Mouse (Mus musculus) neural tube, embryonic 11.5 days (tissue): Measurements from ENCODE around the gene Ncapg2. TPM values are rescaled to one million over a fixed set of nuclear protein-coding genes. Genes with fewer than 3 reads are reported as not detected.
A peak's percentile ranks its signal among the peaks of the same experiment; 100 is the strongest.

Experiments
- ATAC-seq: fragments of 200-750 bp; cut with Nextera tagmentation; 2 replicates; pipeline ENCODE4 v1.8.0; 2017; ENCODE audit warnings: moderate number of reproducible peaks, mild to moderate bottlenecking, moderate TSS enrichment, moderate library complexity; ENCODE audit not compliant: insufficient read depth, low FRiP score, low TSS enrichment
- DNase-seq: peaks from one replicate; pipeline ENCODE4 v3.0.0-alpha.2; 2015; ENCODE audit warnings: low spot score
- H3K27ac ChIP-seq: fragments of 300-500 bp; sonication (generic); 2 replicates; pipeline ENCODE4 v1.5.1; 2014; ENCODE audit warnings: low read depth, mild to moderate bottlenecking, low read length
- H3K27me3 ChIP-seq: fragments of 300-500 bp; sonication (generic); 2 replicates; pipeline ENCODE4 v1.6.1; 2014; ENCODE audit warnings: mild to moderate bottlenecking, low read length, mixed read lengths; ENCODE audit not compliant: control insufficient read depth, insufficient read depth
- H3K36me3 ChIP-seq: fragments of 300-500 bp; sonication (generic); 2 replicates; pipeline ENCODE4 v1.6.1; 2014; ENCODE audit warnings: mild to moderate bottlenecking, low read length, moderate library complexity, mixed read lengths; ENCODE audit not compliant: control insufficient read depth, insufficient read depth
- H3K4me1 ChIP-seq: fragments of 300-500 bp; sonication (generic); 2 replicates; pipeline ENCODE4 v1.6.1; 2014; ENCODE audit warnings: low read length, mixed read lengths; ENCODE audit not compliant: control insufficient read depth, insufficient read depth
- H3K4me2 ChIP-seq: fragments of 300-500 bp; sonication (generic); 2 replicates; pipeline ENCODE4 v1.6.1; 2014; ENCODE audit warnings: low read depth, mild to moderate bottlenecking, moderate library complexity
- H3K4me3 ChIP-seq: fragments of 300-500 bp; sonication (generic); 2 replicates; pipeline ENCODE4 v1.5.1; 2014; ENCODE audit warnings: low read depth, low read length
- H3K9ac ChIP-seq: fragments of 300-500 bp; sonication (generic); 2 replicates; pipeline ENCODE4 v1.6.1; 2014; ENCODE audit warnings: mild to moderate bottlenecking, low read length
- H3K9me3 ChIP-seq: fragments of 300-500 bp; sonication (generic); 2 replicates; pipeline ENCODE4 v1.6.1; 2016; ENCODE audit warnings: low read length; ENCODE audit not compliant: control insufficient read depth
- whole genome bisulfite sequencing: fragments of 180-500 bp; shearing (Covaris S2); extraction: QIAGEN DNeasy Blood & Tissue Kit; methylation state at CpG from one replicate; pipeline ENCODE4 v1.1.7; 2014; 5-methylcytosine and 5-hydroxymethylcytosine counted together
- polyA plus RNA-seq: library from polyadenylated mRNA; unstranded; fragments of >200 nt; fragmentation: Nextera tagmentation; extraction: Ambion mirVana; gene quantifications from 2 replicates; pipeline ENCODE4 v1.2.1, GENCODE M21; 2014

The Ncapg2 gene
- polyA plus RNA-seq, 1 experiment from 2014 or later, result 38.0 TPM

DNA sequence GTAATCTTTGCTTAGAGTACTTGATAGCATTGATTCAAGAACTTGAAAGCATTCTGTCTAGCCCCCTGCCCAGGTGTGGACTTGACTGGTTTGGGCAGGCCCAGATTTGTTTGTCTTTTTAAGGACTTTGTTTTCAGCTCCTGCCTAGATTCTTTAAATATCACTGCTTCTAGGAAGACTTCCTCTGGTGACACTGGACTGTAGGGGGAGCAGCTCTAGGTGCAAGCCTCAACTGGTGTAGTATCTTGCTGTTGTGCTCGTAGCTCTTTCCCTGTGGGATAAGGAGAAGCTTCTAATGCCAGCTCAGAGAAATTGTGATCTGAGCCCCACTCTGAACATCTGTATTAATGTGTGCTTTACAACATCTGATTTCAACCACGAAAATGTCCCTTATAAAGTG lies 10.9 kb upstream of the Ncapg2 start:
- ATAC-seq (no peak), DNase-seq (no peak)
- 87% methylated on average over 2 of the region's 2 CpGs for WGBS

DNA sequence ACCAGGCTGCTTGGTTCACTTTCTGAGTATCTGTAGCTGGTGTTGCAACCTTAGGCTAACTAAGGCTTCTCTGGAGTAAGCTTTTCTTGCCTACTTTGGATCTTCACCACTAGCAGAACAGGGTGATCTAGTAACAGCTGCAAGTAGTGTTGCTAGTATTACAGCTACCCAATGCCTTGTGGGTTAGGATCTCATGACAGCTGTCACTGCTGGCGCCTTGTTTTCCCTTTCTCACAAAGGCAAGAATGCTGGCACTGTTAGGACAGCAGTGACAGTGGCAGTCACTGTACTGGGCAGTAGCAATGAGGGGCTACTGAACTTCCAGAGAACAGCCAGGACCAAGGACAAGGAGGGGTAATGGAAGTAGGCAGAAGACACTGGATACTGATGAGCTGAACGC lies 9.9 kb upstream of the Ncapg2 start:
- H3K9ac ChIP-seq, result no peak overlapping the region
- no peaks in the 10 kb centered on the region for H3K9me3 ChIP-seq
- ATAC-seq, result no peak
- no peak overlapping the region for H3K27ac ChIP-seq
- no peak for DNase-seq
- no peaks in the 10 kb centered on the region for H3K27me3 ChIP-seq
- no peaks in the 10 kb centered on the region for H3K36me3 ChIP-seq
- 93% methylated on average over 2 of the region's 2 CpGs for WGBS
- no peak overlapping the region for H3K4me2 ChIP-seq
- no peaks in the 10 kb centered on the region for H3K4me1 ChIP-seq
- H3K4me3 ChIP-seq, result no peak overlapping the region

More for the DNA sequence above, 10.9 kb upstream of the Ncapg2 start:
- Histone ChIP-seq H3K4me3 (no peak overlapping the region), H3K9ac (no peak overlapping the region), H3K36me3 (no peaks in the 10 kb centered on the region), H3K4me2 (no peak overlapping the region), H3K9me3 (no peaks in the 10 kb centered on the region), H3K27ac (no peak overlapping the region), H3K4me1 (no peaks in the 10 kb centered on the region), H3K27me3 (no peaks in the 10 kb centered on the region)

DNA sequence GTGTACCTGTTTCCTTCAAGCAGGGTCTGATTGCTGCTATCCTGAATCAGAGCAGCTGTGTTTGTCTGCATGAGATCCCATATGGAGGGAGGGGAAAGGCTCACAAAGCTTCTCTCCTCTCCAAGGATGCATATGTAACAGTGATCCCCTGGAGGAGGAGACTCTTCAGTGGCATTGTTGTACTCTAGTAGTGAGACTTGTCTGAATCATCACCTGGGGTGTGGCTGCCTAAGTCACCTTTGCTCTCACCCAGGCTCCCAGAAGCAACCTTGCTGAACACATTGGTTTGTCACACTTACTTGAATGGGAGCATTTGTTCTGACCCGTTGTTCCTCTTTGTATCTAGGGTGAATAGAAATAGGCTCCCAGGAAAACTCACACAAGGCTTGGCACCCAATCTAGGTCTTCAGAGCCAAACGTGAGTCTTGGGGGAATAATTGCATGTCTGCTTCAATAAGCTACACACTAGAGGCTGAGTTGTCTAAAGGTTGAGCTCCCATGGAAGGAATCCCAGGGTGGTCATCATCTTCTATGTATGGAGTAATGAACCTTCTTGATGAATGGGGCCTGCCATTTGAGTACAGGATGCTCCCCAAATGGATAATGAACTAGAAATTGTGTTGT lies 9.0 kb upstream of the Ncapg2 start:
- 78% methylated on average over 2 of the region's 2 CpGs for WGBS
- DNase-seq (no peak), ATAC-seq (no peak)
- no peak overlapping the region for H3K4me2 ChIP-seq
- no peak overlapping the region for H3K9ac ChIP-seq
- H3K4me1 ChIP-seq, result no peaks in the 10 kb centered on the region
- no peak overlapping the region for H3K27ac ChIP-seq
- no peaks in the 10 kb centered on the region for H3K36me3 ChIP-seq
- H3K9me3 ChIP-seq, result no peaks in the 10 kb centered on the region
- H3K27me3 ChIP-seq, result no peaks in the 10 kb centered on the region
- no peak overlapping the region for H3K4me3 ChIP-seq

DNA sequence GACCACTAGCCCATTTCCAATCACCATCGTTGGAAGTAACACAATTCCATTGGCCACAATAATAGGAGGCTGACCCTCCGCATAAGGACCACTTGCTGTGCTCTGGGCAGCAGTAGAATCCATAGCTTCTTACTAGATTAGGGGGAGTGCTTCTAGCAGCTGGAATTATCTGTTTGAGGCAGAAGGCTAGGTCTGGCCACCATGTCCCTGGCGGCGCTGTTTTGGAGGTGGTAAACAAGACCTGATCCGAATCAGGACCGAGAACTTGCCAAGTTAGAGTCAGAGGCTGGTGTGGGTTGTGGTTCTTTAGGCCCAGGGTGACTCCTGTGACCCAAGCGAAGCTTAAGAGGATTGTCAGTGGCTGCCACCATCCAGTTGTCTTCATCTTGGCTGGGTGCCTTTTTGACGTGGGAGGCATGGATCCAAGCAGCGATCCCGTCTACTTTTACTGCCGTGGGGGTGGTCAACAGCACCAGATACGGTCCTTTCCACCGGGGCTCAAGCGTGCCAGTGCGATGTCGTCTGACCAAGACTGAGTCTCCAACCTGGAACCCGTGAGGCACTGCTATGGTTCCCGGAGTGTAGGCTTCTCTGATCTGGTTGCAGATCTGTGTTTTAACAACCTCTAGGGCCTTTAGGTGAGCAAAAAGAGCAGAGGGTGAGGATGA lies 1.1 kb upstream of the Ncapg2 start:
- Histone ChIP-seq H3K4me1 (peaks cover 4% of the 10 kb centered on the region), H3K9ac (no peak overlapping the region), H3K4me3 (peak overlapping the region; percentile 76; the same call in 1 of the 2 replicates), H3K27me3 (no peaks in the 10 kb centered on the region), H3K27ac (no peak overlapping the region), H3K36me3 (peaks cover 4% of the 10 kb centered on the region), H3K4me2 (peak overlapping the region; percentile 85), H3K9me3 (peaks cover 5% of the 10 kb centered on the region)
- WGBS, result 94% methylated on average over 18 of the region's 18 CpGs
- DNase-seq, result peak; percentile 12
- ATAC-seq, result no peak

DNA sequence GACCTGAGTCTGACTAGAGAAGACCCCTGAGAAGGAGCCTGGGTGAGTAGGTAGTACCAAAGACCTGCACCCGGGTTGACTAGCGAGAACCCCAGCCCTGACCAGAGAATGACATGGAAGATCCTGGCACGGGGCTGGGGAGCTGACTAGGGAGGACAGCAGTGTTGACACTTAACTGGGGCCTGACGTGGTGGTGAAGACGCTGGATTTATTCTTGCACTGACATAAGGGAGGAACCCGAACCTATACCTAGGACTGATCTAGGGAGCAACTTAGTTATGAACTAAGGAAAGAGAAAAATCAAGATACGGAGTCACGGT lies 594 bp downstream of the Ncapg2 start:
- 14% methylated on average over 8 of the region's 8 CpGs for WGBS
- DNase-seq (peak; percentile 36), ATAC-seq (no peak)
- peaks cover 4% of the 10 kb centered on the region for H3K36me3 ChIP-seq
- peak overlapping the region; percentile 76 for H3K4me3 ChIP-seq
- H3K4me1 ChIP-seq, result peaks cover 4% of the 10 kb centered on the region
- H3K27ac ChIP-seq, result no peak overlapping the region
- H3K4me2 ChIP-seq, result peak overlapping the region; percentile 85
- peak overlapping the region; percentile 74 for H3K9ac ChIP-seq
- peaks cover 5% of the 10 kb centered on the region for H3K9me3 ChIP-seq
- no peaks in the 10 kb centered on the region for H3K27me3 ChIP-seq

DNA sequence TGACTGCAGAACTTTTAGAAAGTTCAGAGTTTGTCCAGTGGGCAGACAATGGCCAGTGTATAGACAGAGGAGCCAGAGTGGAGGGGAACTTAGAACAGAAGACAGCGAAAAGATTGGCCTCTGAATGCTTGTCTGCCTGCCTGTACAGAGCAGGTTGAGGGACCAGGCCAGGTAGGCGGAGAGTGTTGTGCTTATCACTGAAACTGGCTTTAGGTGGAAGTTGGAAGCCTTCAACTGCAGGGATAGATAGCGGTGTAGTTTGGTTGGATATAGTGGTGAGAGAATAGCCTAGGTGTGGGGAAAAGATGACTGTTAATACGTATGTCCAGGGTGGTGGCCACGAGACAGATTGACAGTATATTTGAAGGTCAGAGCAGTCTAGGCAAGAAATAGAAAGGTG lies 2.7 kb downstream of the Ncapg2 start:
- no peak overlapping the region for H3K4me2 ChIP-seq
- no peak for ATAC-seq
- no peak overlapping the region for H3K4me3 ChIP-seq
- no peak for DNase-seq
- H3K27me3 ChIP-seq, result no peaks in the 10 kb centered on the region
- peaks cover 4% of the 10 kb centered on the region for H3K36me3 ChIP-seq
- no peak overlapping the region for H3K27ac ChIP-seq
- no peak overlapping the region for H3K9ac ChIP-seq
- H3K9me3 ChIP-seq, result no peaks in the 10 kb centered on the region; the same call in 1 of the 2 replicates
- WGBS, result 91% methylated on average over 5 of the region's 5 CpGs
- H3K4me1 ChIP-seq, result peaks cover 4% of the 10 kb centered on the region

DNA sequence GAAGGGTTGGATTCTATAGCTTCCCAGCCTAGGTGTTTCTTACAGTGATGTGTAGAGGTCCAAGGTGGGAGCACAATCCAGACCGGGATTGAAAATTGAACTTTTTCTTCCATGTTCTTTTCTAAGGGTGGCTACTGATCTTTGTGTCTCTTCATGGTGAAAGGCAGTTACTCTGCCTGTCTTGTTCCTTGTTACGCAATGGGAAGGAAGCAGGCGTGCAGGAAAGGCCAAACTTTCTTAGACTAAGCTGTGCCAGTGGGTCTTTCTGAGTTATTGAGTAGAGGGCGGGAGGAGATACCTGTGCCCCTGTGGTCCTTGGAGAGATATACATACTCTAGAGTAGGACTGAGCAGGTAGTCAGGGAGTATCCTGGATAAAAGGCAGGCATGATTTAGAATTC lies 9.7 kb downstream of the Ncapg2 start:
- no peaks in the 10 kb centered on the region for H3K27me3 ChIP-seq
- no peak for DNase-seq
- no peak overlapping the region for H3K27ac ChIP-seq
- 93% methylated on average over 4 of the region's 4 CpGs for WGBS
- no peak overlapping the region for H3K4me2 ChIP-seq
- H3K4me3 ChIP-seq, result no peak overlapping the region
- H3K4me1 ChIP-seq, result no peaks in the 10 kb centered on the region
- no peaks in the 10 kb centered on the region for H3K9me3 ChIP-seq
- ATAC-seq, result no peak
- 0 out of 2 replicates have a peak, but pooled peaks cover 2% of the 10 kb centered on the region for H3K36me3 ChIP-seq
- no peak overlapping the region for H3K9ac ChIP-seq

DNA sequence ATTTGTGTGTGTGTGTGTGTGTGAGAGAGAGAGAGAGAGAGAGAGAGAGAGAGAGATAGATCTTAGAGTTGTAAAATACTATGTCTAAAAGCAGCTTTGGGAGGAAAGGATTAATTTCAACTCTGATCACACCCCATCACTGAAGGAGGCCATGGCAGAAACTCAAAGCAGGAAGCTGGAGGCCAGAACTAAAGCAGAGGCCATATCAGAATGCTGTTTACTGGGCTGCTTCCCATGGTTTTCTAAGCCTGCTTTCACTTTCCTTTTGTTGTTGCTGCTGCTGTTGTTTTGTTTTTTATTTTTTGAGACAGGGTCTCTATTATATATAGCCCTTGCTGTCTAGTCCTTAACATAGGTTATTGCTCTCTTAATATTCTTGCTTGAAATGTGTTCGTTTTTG lies 11.3 kb downstream of the Ncapg2 start:
- no peaks in the 10 kb centered on the region for H3K27me3 ChIP-seq
- WGBS, result 100% methylated on average over 1 of the region's 1 CpGs
- H3K4me1 ChIP-seq, result no peaks in the 10 kb centered on the region
- H3K36me3 ChIP-seq, result 0 out of 2 replicates have a peak, but pooled peaks cover 2% of the 10 kb centered on the region
- H3K27ac ChIP-seq, result no peak overlapping the region
- H3K9me3 ChIP-seq, result no peaks in the 10 kb centered on the region
- H3K9ac ChIP-seq, result no peak overlapping the region
- DNase-seq (no peak), ATAC-seq (no peak)
- no peak overlapping the region for H3K4me2 ChIP-seq
- H3K4me3 ChIP-seq, result no peak overlapping the region

DNA sequence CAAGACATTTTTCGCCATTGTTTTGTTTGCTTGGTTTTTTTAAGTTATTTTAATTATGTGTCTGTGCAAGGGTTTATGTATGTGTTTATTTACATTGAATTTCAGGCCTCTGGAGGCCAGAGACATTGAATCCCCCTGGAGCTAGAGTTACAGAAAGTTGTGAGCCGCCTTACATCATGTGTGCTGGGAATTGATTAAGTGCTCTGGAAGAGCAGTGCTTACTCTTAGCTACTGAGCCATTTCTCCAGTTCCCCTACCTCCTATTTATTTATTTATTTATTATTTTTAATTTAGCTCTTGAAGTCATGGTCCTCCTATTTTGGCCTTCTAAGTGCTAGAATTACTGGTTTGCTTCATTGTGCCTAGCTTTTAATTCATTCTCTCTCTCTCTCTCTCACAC lies 16.5 kb downstream of the Ncapg2 start:
- Histone ChIP-seq H3K27ac (no peak overlapping the region), H3K36me3 (peaks cover 5% of the 10 kb centered on the region)
- no peak for DNase-seq

More for the DNA sequence above, 16.5 kb downstream of the Ncapg2 start:
- no peak overlapping the region for H3K4me3 ChIP-seq
- no peak overlapping the region for H3K4me2 ChIP-seq
- H3K4me1 ChIP-seq, result no peaks in the 10 kb centered on the region
- H3K9me3 ChIP-seq, result no peaks in the 10 kb centered on the region
- WGBS, result 95% methylated on average over 2 of the region's 2 CpGs
- ATAC-seq, result no peak
- no peak overlapping the region for H3K9ac ChIP-seq
- H3K27me3 ChIP-seq, result no peaks in the 10 kb centered on the region
